Mouse (Mus musculus) monocyte, adult 5-6 weeks (primary cell): ENCODE results near the gene Pdha1. TPM values are rescaled to one million over a fixed set of nuclear protein-coding genes. Genes with fewer than 3 reads are reported as not detected.

ENCODE experiments used
- total RNA-seq: library from RNA; stranded (forward); fragments of 200-1000, 200-491, 200-594 nt; gene quantifications from 3 replicates; pipeline ENCODE4 v1.2.3, GENCODE M21; 2017

The Pdha1 gene
- total RNA-seq, 1 experiment from 2014 or later = 244 TPM

Other genes starting within 250 kb of the Pdha1 start
- 14.9 to 24.4 TPM (median 18.0 TPM) in 3 replicates for gene Map3k15, start 150.0 kb downstream of the Pdha1 start, total RNA-seq